Mouse (Mus musculus): Measurements from ENCODE around the gene Hmces.

GRCm38 (mm10) chr6:87982506-87982905, 68.8 kb downstream of the Hmces start:
- no peak for TF ChIP-seq CTCF (IDR thresholded peaks at IDR 0.05; ENCODE audit: control insufficient read depth, insufficient read depth, insufficient replicate concordance, low read depth, low read length)
- no peak for TF ChIP-seq POLR2A (IDR thresholded peaks at IDR 0.05; ENCODE audit: control insufficient read depth, low read depth, low read length)

Measured in testis, adult 2 months (tissue).